Mouse (Mus musculus): Measurements from ENCODE around the gene Rad51c. TPM values are rescaled to one million over a fixed set of nuclear protein-coding genes. Genes with fewer than 3 reads are reported as not detected.

Gene Rad51c
- total RNA-seq, 2 experiments from 2014 or later = 1.1 to 1.3 TPM

DNA sequence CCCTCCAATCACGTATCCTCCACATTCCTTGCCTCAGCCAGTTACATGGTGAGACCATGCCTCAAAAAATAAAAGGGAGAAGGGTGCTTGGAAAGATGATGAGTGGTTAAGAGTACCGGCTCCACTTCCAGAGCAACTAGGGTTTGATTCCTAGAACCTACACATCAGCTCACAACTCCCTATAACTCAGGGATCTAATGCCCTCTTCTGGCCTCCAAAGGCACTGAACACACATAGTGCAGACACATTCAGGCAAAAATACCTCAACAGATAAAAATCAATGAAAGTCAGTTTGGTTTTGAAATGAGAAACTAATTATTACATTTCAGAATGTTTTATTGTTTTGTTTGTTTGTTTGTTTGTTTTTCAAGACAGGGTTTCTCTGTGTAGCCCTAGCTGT is 6.4 kb downstream of the Rad51c start:
- DNase-seq = no peak
- intact Hi-C loops (cut with DNase I) = no loop called here

DNA sequence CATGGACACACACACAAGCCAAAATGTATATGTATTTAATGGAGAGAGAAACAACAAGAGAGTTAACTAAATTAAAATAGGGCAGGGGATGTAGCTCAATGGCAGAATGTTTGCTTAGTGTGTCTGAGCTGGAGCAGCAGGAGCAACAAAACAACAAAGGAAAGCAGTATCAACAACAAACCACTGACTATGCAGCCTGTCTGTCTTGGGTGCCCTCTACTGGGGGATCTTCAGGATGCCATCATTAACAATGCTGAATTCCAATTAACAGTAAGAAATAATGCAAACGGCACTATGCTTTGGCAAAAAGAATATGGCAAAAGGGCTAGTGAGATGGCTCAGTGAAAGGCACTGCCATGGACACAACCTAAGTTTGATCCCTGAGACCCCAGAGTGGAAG is 10.9 kb downstream of the Rad51c start:
- DNase-seq = peak; percentile 11 to 15
- intact Hi-C loops (cut with DNase I) = loop anchor here (1.0 to 5.0 kb wide), 2 partner anchors 108 to 180 kb away; no protein-coding TSS in a partner anchor

DNA sequence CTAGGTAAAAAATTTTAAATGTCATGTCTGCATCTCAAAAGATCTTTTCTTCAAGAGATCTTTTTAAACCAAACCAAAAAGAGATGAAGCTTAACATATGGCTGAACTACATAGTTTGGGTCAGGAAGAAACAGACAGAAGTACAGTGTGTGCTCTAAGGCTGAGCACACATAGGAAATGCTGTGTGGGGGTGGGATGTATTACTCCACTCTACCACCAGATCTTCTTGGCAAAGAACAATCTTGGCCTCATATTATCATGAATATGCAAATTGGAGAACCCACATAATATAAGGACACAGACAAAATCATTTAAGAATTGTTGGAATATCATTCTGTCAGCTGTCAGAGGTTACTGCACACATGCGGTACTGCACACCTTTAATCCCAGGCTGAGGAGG is 19.1 kb downstream of the Rad51c start:
- DNase-seq = no peak
- intact Hi-C loops (cut with DNase I) = no loop called here

DNA sequence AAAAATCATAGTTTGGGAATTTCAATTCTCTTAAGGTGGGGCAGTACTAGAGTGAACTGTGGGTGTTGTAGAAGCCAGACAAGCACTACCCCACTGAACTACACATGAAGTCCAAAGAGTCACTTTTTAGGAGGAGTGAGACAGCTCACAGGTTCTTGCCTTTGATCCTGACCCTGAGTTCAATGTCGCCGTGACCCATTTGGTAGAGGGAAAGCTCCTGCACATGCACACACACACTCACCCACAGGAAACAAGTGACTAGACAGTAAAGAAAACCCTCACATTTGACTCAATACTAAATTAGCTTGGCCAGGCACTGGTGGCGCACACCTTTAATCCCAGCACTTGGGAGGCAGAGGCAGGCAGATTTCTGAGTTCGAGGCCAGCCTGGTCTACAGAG is 20.2 kb downstream of the Rad51c start:
- DNase-seq = no peak
- intact Hi-C loops (cut with DNase I) = no loop called here

DNA sequence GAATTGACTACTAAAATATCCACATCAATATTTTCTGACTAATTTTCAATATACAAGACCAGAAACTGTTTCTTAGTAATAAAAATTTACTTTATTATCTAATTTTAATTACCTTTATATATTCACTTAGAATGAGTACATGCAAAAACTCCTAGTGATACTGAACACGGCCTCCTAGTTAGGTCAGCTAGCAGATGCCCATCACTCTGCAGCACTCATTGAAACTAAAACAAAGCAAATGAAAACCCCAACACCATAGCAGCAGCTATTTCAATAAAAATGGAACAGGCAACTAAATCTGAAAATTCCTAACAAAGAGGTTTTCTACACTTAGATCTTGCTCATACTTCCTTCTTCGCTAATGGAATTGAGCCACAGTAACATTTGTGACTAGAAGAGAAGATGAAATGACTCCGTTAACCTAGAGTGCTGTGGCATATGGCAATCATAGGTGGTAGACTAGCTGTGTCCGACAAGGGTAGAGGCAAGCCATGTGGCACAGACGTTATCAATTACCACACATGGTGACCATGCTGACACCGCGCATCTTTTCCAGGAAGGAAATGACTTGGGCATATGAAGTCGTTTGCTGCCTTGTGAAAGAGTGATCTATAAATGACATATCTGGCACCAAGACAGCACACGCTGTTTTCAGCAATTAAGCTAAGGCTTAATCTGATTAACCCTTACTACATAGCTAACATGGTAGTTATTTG is 36.7 kb downstream of the Rad51c start:
- intact Hi-C loops (cut with DNase I) = no loop called here
- DNase-seq = no peak

DNA sequence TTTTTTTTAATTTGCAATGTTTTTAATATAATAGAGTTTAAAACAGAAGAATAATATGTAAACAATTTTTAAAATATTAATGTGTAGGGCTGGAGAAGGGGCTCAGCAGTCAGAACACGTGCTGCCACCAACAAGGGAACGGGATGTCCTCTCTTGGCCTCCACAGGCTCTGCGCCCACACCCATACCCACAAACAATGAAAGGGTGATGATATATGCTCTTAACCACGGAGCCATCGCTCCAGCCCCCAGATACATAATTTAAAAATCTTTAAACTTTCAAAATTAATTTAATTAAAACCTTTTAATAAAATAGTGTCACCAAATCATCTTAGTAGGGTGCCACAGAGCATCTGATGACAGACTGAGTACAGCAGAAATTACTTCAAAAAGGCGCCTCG is 37.7 kb downstream of the Rad51c start:
- intact Hi-C loops (cut with DNase I) = no loop called here
- no peak for DNase-seq

DNA sequence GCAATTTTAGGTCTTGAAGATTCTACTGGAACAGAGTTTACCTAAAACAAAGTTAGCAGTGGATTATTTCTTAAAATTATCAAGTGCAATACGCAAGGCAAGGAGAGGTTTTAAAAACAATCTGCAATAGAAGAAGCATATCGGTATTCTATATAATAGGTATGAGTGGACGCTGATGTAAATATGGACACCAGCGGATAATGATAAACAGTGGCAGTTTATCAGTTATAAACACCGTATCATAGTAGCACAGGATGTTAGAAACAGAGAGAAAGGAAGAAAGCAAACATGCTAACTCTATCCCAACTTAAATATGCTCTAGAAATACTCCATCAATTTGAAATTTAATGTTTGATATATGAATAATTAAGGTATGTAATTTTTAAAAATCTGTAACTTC is 39.6 kb downstream of the Rad51c start:
- DNase-seq = no peak
- intact Hi-C loops (cut with DNase I) = no loop called here

DNA sequence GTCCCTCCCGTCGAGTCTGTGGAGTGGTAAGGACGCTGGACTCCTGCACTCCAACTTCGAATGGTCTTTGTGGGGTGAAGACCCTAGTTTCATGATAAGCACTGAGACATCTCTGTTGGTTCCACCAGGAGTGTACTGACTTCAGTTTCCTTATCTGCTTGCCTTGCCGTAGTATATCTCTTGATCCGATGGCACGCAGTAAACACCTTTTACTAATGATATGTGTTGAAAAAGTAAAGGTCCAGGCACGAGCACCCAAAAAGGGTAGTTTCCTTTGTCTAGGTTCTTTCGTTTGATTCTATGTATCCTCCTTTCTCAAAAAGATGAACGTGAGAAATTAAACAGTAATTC is 45.5 kb downstream of the Rad51c start:
- intact Hi-C loops (cut with DNase I) = loop anchor here (5.0 kb wide), 1 partner anchor 112 kb away; no protein-coding TSS in a partner anchor
- DNase-seq = no peak

DNA sequence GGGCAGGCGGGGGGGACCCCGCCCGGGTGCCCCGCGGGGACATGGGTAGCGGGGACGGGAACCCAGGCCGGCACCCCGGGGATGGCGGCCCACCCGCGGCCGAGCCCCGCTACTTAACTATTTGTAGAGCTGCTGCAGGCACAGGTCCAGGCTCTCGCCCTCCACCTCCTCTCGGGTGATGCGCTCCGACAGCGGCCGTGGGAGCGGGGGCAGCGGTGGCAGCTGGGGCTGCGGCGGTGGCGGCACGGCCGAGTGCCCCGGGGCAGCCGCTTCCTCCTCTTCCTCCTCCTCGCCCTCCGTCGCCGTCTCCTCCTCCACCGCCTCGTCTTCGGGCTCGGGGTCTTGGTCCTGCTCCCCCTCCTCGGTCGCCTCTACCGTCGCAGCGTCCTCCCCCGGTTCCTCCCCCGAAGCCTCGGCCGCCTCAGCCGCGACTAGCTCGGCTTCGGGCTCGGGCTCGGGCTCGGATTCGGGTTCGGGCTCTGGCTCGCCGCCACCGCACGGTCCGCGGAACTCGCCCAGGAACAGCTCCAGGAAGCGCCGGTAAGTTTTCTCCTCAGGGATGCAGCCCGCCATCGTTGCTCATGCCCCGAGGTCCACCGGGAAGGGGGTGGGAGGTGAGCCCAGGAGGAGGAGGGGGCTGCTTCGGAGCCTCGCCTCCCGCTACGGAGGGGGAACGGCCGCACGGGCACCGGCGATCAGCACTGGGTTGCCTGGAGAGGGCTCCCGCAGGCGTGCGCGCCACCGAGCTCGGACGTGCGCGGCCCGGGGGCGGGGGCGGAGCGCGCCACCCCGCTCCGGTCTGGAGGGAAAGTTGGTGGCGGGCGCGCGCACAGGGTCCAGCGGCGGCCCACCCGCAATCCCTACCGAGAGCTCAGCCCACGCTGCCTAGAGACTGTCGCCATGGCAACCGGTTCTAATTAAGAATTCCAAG is 46.2 kb downstream of the Rad51c start, which contains the start of gene Ppm1e:
Gene Ppm1e, minus strand, starts transcription at position 693 of the 931 bp plus-strand sequence.
- peak; percentile 66 to 78 for DNase-seq
- intact Hi-C loops (cut with DNase I) = loop anchor here (5.0 kb wide), 1 partner anchor 111 kb away; no protein-coding TSS in a partner anchor

DNA sequence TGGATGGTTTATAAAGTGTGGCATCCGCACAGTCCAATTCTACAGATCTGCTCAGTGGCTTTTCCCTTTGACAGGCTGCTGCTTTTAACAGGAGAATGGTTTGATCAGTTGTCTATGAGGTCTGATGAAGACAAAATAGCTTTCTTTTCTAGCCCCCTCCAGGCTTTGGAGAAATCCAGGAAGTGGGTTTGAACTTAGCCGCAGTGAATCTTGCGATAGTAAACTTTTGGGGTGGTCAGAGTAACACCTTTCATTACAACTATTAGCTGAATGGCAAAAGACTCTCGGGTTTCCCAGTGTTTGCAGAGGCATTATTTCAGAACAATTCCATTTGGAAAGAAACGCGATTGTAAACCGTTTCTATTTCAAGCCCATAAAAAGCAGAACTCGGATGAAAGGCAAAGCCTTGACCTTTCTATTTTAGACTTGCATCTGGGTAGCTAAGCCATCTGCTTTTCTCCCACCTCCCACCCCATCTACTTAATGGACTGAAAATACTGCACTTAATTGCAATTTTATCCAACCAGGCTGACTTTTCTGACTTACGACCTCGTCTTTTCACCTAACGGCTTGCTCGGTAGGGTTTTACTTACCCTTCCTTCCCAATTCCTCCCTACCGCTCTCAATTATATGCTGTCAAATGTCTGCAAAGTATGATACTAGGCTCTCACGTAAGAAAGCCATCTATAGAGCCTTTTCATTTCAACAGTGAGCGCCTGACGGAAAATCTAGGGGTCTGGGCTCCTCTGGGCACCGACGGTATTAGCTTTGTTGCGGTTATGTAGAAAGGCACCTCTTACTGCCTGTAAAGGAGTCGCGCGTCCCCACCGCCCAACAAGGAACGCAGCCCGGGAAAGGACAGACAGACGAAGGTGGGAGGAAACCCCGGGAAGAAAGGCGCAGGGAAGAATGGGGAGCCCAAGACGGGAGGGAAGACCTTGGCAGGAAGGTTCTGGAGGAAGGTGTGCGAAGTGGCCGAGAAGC is 47.1 kb downstream of the Rad51c start:
- intact Hi-C loops (cut with DNase I) = loop anchor here (5.0 kb wide), 1 partner anchor 110 kb away; no protein-coding TSS in a partner anchor
- DNase-seq = peak in 1 of 2 experiments; percentile 13

DNA sequence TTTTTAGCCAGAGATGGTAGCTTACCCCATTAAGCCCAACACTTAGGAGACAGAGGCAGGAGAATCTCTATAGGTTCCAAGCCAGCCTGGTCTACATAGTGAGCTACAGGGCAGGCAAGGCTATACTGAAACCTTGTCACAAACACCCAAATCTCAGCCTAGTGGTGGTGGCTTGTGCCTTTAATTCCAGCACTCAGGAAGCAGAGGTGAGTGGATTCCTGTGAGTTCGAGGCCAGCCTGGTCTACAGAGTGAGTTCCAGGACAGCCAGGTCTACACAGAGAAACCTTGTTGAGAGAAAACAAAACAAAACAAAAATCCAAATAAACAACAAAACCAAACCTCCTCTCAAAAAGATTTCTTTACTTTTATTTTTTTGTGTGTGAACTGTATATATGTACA is 49.9 kb downstream of the Rad51c start:
- intact Hi-C loops (cut with DNase I) = loop anchor here (5.0 kb wide), 1 partner anchor 108 kb away; no protein-coding TSS in a partner anchor
- no peak for DNase-seq

DNA sequence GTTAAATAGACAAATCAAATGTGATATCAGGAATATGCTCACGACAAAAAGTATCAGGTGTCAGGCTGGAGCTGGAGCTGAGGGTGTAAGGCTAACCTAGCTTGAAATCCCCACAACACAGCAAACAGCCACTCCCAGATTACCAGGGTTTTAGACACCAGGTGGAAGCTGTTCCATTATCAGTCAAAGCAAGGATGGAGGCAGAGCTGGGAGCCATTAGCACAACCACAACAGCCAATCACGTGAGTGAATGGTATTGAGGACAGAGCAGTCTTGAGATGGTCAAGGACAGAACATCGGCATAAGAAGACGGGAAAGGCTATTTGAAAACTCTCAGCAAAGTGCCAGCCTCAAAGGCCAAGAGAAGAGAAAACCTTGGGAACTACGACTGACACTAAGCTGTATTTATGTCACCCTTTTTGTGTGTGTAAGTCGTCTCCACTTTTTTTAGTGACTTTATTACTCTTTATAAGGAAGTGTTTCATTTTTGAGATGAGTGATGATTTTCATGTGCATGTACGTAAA is 51.0 kb downstream of the Rad51c start:
- no peak for DNase-seq
- intact Hi-C loops (cut with DNase I) = no loop called here

Other genes with a start within 250 kb of the Rad51c start
- 1 to 10 TPM; 7.7 to 7.8 TPM for gene Ppm1e, start 45.9 kb downstream of the Rad51c start, total RNA-seq (2021)
- under 1 TPM in 1 of 2 experiments, not detected in 1; 0.33 TPM for gene Tex14, start 111 bp upstream of the Rad51c start, total RNA-seq (2021)
- gene Gm11492, start 161.7 kb upstream of the Rad51c start, total RNA-seq (2021) = not detected
- 10 to 100 TPM; 41.8 to 45.8 TPM for gene Sept4, start 163.9 kb upstream of the Rad51c start, total RNA-seq (2021)
- 10 to 100 TPM; 18.8 to 27.1 TPM for gene Mtmr4, start 187.2 kb upstream of the Rad51c start, total RNA-seq (2021)
- not detected for gene Hsf5, start 212.2 kb upstream of the Rad51c start, total RNA-seq (2021)